Mouse (Mus musculus) regulatory T cell (primary cell): ENCODE measurements at regions not wholly inside any gene's neighbourhood (a gene's known extent, or its start where the extent isn't known, plus 50 kb on each side); places are given as distances from the start of the nearest gene placed in this dataset.

ENCODE experiments used
- in situ Hi-C: fragments of 300-600 bp; cut with MboI, MseI; formaldehyde crosslinking; loops from one replicate; pipeline ENCODE4 v1.15.1; 2025; ENCODE audit warnings: high pct_unique_total_duplicates

DNA sequence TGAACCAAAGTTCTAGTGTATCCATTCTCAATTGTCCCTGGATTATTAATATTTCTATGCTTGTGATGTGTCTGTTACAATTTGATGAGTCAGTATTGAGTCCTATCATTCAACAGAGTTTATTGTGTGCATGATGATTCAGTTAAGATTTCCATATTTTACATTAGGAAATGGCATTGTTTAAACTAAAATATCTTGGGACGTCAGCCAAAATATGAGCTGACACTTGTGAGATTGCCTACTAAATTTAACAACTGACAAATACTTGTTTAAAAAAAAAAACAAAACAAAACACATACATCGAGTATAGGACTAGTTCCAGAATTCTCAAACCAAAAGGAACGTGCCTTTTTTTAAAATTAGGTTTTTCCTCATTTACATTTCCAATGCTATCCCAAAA is 779.0 kb downstream of the Ttll7 start:
- in situ Hi-C loops = no loop called here

DNA sequence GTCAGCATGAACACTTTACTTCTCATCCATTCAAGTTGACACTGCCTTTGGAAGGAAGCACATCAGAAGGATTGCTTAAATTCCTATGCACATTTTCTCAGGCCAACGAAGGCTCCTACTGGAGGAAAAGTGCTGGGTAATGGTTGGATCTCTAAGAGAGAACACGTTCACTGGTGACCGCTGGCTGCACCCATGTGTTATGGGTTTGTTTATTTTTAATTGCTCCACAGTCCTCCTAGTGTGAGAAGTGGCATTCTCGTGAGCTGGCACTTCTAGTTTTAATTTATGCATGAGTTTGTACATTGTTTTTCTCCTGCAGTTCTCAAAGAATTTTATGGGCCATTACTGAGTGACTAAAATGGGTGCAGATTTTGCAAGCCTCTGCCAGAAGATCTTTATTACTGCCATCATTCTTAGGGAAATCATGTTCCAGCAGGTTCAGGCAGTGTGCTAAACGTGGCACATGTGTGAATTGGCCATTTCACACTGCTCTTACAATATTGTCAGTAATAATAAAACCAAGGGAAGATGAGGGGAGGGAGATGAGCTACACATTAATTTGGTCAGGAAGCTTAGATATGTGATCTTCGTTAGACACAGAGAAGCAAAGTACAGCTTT is 731.6 kb downstream of the Ttll7 start:
- in situ Hi-C loops = no loop called here

DNA sequence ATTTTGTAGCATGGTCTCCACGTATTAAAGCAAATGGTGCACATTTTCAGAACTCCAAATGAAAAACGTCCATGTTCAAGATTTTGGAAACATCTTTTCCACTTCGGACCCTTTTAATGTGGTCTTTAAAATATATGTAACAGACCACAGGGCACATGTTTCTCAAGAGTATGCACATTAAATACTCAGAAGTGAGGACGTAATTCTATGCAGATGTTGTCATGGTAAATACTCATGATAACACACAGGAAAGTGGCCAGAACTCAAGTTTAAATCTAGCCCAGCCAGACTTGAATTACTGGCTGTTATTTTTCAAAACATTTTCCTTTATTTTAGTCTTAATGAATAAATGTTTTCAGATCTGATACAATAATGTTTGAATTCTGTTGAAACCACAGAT is 719.7 kb downstream of the Ttll7 start:
- in situ Hi-C loops = no loop called here

DNA sequence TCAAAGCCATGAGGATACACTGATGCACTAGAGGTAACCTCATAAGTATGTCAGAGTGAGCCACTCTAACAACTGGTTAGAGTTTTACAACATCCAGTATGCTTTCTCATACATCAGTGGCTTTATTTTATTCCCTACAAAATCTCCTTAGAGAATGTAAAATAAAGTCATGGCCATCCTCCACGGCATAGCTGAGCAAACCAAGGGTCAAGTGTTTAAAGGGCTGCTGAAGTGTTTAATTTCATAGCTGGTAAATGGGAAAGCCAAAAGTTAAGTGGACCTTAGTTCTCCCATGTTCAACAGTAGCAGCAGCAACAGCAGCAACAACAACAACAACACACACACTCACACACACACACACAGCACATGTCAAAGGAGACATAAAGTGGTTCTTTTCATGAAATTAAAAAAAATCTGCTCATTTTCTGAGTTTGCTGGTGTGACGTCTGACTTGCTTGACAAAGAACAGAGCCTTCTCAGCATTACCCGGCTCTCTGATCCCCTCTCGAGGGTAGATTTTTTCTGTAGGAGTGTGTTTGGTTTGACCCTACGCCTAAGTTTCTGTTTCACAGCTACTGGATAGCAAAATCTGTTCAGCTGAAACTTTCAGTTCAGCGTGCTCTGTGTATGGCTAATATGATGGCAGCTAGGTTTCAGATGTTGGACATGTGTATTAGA is 693.3 kb downstream of the Ttll7 start:
- in situ Hi-C loops = no loop called here

DNA sequence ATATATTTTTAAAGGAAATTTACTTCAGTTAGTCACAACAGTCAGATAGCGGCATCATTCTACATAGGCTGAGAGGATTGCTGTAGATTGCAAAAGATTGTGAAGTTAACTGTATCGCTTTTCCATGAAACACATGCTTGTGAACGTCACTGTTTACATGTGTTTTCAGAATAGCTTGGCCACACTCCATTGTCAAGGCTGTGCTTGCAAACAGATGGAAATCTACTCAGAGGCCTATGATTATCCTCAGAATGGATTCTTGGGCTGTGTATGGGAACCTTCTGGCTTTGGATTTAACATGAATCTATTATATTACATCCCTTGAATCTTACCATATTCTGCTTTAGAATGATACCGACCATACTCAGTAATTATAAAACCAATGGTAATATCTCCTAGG is 690.1 kb downstream of the Ttll7 start:
- in situ Hi-C loops = no loop called here

DNA sequence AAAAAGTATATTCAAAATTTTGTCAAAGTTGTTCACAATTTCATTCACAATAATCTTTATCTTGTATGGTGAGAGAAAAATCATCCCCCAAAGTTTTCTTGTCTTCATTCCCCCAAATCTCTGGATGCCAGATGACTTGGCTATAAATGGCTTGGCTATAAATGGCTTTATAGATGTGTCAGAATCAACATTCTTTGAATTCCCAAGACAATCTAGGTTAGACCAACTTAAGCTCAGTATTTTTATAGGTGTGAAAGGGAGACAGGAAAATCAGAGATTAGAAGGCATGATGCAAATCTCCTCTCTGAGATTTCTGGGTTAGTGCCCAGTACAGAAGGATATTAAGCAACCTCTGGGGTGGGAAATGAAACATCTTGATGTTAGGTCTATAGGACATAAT is 685.4 kb downstream of the Ttll7 start:
- in situ Hi-C loops = no loop called here

DNA sequence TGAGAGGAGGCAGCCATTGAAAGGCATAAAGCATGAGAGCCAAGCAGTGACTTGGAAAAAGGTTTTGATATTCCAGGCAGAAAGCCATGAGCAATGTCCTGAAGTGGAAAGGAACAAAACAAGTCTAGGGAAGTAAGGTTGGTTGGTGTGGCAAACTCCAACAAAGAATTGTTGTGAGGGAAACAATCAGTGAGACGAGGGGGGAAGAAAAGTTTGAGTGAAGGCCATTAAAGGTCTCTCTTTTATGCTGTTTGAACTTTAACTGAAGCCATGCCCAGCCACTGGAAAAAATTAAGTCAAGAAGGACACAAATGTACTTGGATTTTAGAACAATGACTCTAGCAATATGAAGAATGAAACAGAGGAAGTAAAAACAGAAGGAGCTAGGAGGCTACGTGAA is 680.0 kb downstream of the Ttll7 start:
- in situ Hi-C loops = no loop called here

DNA sequence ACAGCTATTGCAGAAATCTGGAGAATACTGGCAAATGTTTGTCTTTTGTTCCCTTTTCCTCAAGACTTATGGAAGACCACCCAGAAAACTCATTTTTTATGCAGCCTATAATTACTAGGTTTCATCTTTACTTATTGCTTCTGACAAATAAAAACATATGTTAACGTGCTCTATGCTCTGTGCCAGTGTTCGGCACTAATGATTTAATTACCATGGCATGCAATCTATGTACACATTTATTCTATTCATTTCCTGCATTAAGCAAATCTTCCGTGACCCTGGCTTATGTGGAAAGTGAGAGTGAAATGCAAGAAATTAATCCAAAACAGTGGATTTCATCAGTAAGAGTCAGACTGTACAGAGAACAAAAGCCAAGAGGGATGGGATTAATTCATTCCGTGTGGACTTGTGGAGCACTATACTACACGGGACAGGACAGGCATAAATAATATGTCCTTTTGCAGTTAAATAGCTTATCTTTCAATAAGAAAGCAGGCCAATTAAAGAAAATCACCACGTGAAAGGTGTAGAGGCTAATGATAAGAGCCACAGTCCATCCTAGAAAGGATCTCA is 679.5 kb downstream of the Ttll7 start:
- in situ Hi-C loops = no loop called here
